Mouse (Mus musculus) gastrocnemius, adult 8-10 months (tissue): ENCODE measurements around the gene Larp1. TPM values are rescaled to one million over a fixed set of nuclear protein-coding genes. Genes with fewer than 3 reads are reported as not detected.
A peak's percentile ranks its signal among the peaks of the same experiment; 100 is the strongest.

Experiments
- DNase-seq, 2 experiments: peaks; one replicate each; pipeline ENCODE4 v3.0.0; 2022; ENCODE audit warnings: low spot score in 2 of 2
- total RNA-seq, 4 experiments: library from RNA; stranded (reverse); gene quantifications; 2 replicates each; pipeline ENCODE4 v1.2.4; 2022

The Larp1 gene
- total RNA-seq: 100 to 1,000 TPM in 3 of 4 experiments, 10 to 100 TPM in 1; 98.4 to 121 (median 107) TPM

DNA sequence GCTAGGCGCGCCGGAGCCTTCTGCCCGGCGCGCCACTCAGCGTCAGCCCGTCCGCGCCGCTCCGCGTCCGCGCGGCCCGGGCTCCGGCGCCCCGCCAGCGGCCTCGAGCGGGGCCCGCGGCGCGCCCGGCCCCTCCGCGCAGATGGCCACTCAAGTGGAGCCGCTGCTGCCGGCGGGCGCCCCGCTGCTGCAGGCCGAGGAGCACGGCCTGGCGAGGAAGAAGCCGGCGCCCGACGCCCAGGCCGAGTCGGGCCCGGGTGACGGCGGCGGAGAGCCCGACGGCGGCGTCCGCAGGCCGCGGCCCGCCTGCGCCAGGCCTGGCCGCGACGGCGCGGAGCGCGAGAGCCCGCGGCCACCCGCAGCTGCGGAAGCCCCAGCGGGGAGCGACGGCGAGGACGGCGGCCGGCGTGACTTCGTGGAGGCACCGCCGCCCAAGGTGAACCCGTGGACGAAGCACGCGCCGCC is at the start of gene Larp1:
Gene Larp1, plus strand, starts transcription at position 14 of the 465 bp plus-strand sequence.
- peak in 1 of 2 experiments; percentile 26 for DNase-seq

DNA sequence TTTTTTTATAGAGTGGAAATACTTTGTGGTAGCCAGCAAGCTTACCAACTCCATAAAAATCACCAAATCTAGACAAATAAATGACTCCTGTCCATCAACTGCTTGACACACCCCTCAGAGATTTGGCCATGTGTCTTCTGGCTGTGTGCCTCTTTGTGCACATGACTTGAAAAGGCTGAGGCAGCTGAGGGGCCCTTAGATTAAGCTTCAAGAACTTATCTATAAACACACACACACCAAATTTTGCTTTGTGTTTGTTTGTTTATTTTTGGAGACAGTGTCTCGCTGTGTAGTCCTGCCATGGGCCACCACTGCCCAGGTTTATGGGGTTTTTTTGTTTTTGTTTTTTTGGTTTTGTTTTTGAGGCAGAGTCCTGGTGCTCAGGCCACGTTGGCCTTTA is 48.9 kb upstream of the Larp1 start:
- no peak for DNase-seq

DNA sequence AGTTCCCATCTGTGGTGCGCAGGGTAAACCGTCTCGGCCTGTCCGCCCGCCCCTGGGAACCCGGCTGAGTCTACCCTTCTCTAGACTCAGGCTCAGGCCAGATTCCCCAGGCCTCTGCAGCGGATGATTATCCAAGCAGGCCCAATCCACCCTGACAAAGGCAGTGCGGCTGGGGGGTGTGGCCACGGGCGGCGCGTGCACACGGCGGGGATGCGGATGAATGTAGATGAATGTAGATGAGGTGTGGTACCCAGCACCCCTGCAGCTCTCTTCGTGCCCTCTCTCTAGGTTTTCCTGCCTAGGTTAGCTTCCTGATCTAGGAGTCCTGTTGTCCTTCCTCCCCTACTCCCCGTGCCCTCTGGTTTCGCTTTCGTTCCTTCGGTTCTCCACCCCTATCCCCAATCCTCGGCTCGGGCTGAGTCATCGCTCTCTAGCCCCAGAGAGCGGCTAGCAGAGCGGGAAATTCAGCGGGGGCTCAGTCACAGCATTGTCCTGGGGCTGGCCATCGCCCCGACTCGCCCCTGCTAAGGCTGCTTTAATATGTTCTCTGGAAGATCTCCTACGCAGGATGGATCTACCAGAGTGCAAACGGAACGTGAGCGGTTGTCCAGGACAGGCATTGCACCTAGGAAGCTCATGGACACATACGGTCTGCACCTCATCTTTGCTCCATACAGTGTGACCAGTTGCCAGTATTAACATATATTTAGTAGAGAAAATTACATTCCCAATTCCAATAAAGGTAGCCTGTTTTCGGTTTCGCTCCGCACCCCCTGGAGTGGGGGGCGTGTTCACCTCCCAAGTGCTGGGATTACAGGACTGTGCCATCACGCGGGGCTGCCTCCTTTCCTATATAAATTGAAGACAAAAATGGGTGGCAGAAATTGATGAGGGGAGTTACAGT is 46.2 kb upstream of the Larp1 start:
- peak; percentile 63 to 70 for DNase-seq

DNA sequence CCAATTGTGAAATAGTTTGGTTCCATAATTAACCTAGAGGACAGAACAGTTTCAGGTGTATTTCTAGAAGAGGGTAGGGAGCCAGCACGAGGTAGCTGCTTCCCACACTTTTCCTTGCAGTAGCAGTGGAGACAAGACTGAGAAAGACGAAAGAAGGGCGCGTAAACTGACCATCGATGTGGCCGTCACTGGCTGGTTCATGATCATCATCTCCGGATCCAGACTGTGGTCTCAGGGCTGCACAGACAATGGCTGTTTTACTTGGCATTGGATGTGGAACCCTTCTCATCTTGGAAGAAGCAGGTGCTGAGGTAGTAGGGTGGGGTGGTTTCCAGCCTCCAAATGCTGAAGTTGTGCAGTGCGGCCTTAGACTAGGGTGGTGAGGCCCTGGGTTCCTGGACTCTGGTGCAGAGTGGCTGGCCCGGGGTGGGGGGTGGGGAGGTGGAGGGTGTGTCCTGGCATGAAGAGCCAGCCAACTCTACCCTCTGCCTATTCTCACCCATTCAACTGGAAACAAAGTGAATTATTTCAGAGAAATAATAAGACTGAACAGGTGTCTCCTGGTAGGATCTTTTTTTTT is 45.5 kb upstream of the Larp1 start:
- no peak for DNase-seq

DNA sequence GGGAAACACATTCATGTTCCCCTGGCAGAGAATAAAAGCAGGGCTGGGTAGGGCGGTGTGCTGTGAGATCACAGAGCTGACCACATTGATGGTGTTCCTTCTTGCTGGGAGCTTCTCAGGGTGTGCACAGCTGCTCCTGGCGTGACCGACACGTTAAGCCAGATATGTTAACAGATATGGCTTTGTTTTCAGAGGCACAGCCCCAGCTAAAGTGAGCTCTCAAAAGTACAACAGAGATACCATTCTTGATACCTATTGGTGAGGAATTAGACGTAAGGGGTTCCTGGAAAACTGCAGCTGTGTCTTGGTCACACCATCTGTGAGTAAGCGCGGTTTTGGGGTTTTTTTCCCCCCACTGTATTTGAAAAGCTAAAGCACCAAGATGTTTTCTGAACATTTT is 42.2 kb upstream of the Larp1 start:
- no peak for DNase-seq

DNA sequence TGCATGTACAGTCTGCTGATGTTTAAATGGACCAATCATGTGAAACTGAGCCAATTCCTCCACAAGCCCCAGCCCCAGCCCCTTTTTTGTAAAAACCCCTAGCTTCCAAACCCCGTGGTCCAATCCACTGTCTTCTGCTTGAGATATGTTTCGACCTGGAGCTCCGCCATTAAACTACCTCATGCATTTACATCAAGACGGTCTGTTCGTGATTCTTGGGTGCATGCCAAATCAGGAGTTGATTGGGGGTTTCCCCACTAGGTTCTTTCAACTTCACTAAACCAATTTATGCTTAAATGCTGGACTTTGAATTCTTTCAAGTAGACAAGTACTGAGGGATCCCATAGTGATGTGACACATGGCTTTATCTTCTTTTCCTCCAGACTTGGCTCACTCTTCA is 40.6 kb upstream of the Larp1 start:
- no peak for DNase-seq

DNA sequence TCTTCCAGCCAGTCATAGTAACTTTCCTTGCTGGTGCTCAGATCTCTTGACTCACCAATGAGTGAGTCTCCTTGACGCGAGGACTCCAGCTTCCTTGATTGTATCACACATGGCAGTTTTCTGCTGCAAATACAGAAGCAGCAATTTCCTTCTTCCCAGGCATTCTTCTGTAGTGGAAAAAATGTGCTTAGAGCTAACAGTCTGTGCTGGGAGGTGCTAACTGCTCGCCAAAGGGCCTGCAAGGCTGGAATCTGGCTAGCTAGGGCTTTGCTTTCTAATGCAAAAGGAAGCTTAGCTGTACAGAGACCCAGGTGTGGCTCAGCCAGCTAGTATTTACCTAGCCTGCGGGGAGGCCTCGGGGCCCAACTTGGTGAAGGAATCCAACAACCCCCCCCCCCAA is 38.3 kb upstream of the Larp1 start:
- DNase-seq: no peak

DNA sequence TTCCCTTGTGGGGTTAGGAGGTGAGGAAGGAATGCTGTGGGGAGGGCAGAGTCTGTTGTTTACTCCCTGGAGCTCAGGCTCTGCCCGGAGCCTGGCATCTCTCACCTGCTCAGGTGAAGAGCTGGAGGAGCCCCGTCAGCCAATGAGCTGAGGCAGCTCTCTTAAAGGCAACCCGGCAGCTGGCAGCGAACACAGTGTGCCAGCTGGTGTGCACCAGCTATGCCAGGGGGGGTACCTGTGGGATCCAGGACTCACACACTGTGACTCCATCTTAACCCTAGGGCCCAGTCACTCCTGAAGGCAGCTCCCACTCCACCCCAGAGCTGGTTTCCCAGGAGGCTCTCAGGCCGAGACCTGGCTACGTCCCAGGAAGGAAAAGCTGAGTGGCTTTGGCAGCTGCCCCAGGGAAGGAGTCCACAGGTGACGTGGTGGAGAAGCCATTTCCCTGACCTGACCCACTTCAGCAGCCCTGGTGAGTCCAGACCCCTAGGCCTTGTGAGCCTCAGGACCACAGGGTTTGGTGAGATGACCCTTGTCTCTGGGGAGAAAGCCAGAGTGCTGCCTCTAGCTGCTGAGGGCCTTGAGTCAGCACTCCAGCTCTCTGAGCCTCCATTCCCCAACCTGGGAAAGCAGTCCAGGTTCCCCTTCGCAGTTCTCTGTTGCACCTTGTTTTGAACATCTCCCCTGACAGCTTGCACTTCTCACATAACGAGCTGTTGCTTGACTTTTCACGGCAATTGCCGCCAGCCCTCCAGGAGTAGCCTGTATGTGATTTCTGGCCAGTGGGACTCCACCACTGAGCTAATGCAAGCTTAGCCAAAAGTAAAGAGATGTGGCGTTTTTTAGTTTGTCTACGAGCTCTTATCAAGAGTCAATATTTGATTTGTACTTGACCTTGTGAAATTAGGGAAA is 35.6 kb upstream of the Larp1 start:
- peak in 1 of 2 experiments; percentile 28 for DNase-seq

DNA sequence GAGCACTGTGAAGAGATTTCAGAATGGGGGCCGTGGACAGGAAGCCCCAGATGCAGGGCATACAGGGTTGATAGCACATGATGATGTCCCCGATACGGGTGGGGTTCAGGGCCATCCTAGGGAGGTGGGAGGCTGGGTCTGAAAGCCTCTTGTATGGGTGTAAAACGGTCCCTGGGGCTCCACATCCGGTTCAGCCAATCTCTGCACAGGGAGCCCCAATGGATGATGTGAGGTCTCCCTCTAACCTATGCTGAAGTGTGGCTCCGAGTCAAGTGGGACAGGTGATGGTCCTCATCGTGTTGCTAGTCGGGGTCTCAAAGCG is 35.0 kb upstream of the Larp1 start:
- DNase-seq: no peak

DNA sequence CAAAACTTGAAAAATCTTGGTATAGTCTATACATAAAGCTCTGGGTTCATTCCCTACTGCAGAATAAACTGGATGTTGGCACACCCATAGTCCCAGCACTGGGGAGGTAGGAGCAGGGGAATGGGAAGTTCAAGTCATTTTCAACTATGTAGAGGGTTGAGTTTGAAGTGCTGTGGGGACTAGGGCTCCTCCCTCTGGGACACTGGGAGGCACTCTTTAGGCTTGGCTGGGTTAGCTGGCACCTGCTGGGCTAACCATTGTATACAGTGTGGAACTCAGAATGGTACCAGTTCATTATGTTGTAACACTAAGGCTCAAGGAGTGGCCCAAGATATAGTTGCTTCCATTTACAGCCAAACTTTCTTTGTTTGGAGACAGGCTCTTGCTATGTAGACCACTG is 33.0 kb upstream of the Larp1 start:
- no peak for DNase-seq

DNA sequence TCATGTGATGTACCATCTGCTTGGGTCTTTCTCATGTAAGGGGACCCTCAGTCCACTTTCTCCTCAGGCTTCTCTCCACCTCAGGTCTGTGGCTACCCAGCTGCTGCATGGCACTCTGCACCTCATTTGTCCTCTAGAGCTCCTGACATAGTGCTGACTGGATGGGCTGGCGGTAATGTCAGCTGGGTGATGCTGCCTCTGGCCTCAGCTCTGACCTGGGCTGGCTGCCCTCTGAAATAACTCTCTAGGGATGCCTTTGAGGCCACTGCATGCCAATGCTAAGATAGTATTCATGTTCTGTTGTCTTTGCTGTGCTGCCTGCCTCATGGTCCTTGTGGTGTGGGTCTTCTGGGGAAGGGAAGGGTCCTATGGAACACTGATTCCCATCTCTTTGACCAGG is 31.2 kb upstream of the Larp1 start:
- DNase-seq: peak; percentile 30 to 51

DNA sequence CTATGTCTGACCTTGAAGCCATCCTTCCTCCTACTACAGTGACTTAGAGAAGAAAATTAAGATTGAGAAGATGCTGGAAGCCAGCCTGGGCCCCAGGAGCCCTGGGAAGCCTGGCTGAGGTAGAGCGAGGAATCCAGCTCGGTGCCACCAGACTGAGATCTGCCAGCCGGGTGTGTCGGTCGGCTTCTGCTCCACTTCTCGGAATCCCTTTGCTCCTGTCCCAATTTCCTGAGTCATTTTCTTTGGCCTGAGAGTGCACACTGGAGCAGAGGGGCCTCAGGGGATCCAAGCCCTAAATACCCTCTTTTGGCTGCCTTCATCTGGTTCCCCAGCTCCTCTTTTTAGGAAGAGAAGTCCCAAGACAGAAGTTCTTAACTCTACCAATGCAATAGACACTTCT is 29.2 kb upstream of the Larp1 start:
- DNase-seq: no peak

DNA sequence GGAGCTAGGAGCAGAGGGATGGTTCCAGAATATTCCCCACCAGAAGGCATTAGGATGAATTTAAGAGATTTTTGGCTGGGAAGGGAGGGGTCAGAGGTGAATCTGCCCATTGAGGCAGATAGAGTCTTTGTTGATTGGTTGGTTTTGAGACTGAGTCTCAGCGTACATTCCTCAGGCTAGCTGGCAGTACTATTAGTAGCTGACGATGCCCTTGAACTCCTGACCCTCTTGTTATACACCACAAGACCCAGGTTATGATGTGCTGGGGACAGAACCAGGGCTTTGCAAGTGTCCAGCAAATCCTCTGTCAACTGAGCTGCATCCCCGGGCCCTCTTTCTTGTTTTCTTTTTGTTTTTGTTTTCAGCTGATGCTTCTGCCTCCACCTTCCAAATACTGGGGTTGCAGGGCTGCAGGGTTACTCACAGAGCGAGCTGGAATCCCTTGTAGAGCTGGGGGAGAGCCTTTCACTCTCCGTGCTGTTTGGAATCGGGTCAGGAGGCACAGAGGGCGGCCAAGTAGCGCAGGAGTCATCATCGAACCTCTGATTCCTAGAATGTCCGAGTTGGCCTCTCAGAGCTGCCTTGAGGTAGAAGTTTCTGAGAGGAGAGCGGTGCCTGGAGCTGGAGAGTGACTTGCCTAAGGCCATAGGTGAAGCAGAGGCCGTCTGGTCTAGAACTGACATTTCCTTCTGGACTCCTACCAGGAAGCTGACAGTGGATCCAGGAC is 27.6 kb upstream of the Larp1 start:
- no peak for DNase-seq

DNA sequence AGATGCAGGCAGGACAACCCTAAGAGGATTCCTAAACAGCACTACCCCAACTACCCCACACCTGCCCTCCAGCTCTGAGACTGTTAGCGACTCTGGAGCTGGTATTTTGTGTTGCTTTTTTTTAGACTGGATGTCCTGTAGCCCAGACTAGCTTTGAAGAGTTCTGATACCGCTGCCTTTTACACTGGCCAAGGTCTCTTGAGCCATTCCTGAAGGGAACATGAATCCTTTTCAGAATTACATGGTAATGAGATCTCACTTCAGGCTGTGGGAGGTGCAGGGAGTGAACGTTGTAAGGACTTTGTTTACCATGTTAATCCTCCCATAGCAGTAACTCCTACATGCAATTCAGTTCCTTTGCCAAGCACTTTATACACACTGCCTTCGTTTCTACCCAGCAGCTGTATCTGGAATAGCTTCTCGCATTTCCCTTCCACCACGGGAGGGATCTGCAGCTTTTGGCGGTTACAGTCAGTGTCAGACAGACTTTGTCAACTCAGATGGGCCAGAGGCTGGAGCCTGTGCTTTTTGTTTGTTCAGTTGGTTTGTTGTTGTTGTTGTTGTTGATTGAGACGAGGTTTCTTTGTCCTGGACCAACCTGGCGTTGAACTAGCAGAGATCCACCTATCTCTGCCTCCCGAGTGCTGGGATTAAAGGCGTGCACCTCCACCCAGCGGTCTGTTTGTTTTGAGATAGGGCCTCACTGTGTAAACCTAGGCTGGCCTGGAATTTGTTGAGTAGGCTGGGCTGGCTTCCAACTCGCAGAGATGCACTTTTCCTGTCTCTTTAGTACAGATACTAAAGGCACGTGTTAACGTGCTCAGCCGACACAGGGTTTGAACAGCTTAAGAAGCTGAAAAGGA is 25.2 kb upstream of the Larp1 start:
- no peak for DNase-seq

DNA sequence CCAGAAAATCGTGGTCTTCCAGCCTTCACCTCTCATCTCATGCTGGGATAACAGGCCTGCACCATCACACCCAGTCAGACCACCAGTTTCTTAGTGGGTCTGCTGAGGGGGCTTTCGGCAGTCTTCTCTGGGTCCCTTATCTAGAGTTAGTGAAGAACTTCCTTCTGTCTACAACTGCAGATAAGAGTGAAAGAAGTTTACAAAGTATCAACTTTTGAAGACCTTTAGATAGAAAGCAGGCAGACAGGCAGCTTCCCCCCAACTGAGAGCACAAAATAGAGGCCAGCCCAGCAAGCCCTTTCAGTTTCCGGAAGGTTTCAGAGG is 24.6 kb upstream of the Larp1 start:
- DNase-seq: no peak

DNA sequence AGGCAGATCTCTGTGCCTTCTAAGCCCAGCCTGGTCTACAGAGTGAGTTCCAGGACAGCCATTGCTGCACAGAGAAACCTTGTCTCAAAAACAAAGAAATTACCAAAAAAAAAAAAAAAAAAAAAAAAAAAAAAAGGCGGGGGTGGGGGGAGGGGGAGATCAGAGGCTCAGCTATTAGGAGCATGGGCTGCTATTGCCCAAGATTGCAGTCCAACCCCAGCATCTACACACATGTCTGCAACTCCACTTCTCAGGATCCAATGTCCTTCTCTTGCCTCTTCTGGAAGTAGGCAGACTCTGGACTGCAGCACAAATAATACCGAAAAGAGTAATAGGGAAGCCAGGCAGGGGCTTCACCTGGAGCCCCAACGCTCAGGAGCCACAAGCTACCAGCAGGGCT is 23.4 kb upstream of the Larp1 start:
- no peak for DNase-seq

DNA sequence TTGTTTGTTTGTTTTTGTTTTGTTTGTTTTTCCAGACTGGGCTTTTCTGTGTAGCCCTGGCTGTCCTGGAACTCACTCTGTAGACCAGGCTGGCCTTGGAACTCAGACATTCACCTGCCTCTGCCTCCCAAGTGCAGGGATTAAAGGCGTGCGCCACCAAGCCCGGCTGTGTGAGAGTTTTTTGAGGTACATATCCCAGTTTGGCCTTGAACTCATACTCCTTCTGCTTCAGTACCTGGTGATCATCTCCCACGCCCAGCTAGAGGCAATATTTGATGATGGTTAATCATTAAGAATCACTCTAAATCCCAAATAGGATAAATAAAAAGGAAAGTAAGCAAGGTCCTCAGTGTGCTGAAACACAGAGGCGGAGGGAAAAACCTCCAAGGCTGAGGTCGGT is 22.8 kb upstream of the Larp1 start:
- no peak for DNase-seq

DNA sequence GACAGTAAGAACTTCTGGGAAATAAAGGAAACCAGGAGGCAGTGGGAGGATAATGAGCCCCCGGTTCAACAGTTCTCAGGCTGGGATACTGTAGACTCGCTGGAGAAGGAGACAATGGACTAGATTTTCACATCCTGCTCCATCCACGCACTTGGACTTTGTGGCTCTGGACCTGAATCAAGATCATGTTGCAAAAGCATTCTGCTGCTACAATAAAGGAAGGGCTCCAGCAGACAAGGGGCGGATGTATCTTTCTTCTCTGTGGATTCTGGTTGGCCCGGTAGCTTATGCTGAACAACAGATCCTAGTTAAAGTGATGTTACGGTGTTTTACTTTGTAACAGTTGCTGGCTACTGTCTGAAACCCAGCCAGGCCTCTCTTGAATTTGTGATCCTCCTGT is 22.4 kb upstream of the Larp1 start:
- no peak for DNase-seq

DNA sequence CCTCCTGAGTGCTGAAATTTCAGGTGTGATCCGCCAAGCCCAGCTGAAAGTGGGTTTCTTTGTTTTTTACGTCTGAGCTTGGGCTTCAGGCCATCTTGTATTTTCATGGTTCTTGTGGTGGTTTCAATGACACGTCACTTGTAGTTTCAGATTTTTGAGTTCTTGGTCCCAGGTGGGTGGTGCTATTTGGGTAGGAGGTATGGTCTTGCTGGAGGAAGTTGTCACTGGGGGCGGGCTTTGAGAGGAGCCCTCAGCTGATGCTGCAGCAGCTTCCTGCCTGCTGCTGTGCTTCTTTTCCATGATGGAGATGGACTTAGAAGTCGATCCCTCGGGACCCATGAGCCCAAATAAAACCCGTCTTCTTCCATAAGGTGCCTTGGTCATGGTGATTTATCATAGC is 22.0 kb upstream of the Larp1 start:
- no peak for DNase-seq

DNA sequence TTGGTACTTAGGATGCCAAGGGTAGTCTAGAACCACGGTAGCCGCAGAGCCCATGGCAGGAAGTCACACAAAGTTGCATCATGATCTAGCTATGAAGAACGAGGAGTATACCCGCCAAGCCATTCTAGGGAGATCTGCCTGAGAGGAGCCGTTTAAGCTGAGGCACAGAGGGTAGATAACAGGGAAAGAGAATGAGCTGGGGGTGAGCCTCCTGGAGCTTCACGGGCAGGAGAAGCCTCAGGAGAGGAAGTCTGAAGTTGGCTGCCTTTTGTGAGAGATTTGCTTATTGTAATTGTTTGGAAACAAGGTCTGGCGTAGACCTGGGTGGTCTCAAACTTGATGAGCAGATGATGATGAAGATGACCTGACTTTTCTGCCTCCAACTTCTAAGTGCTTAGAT is 10.7 kb upstream of the Larp1 start:
- DNase-seq: no peak

DNA sequence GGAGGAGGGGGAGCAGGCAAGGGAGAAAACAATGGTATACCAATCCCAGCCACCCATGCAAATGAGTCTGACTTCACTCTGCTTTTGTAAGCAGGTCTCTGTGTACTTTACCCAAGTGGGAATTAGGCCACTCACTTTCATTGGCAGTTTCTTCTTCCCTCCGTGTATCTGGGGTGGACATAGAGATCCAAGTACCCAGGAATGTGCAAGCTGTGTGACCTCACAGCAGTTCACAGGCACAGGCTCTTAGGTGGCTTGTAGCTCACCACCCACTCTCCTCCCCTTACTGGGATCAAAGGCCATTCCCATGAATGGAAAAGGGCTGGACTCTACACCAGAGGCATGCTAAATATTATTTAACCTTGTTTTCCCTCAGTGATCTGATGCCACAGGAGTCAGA is 10.0 kb upstream of the Larp1 start:
- no peak for DNase-seq
